Mouse (Mus musculus) B cell, adult 2 months (primary cell): ENCODE data around the gene Gbp5.

Experiments used
- DNase-seq, 2 experiments: peaks; one replicate each; pipeline ENCODE4 v3.0.0; 2022

Gene Gbp5

GRCm38 (mm10) chr3:142493536-142494061 is at the start of gene Gbp5:
Gene Gbp5 (plus strand): TSS chr3:142493978.
- peak; percentile 70 to 77 for DNase-seq

- no peak for DNase-seq
Measured at GRCm38 (mm10) chr3:142454198-142454597, 39.6 kb upstream of the Gbp5 start.

- DNase-seq, result no peak
Measured at GRCm38 (mm10) chr3:142459241-142459640, 34.5 kb upstream of the Gbp5 start.

- DNase-seq, result no peak
Measured at GRCm38 (mm10) chr3:142462764-142463751, 30.7 kb upstream of the Gbp5 start.

GRCm38 (mm10) chr3:142474349-142474983 is 19.3 kb upstream of the Gbp5 start:
- peak; percentile 32 to 37 for DNase-seq

- peak; percentile 75 to 78 for DNase-seq
Measured at GRCm38 (mm10) chr3:142475913-142476312, 17.9 kb upstream of the Gbp5 start.

GRCm38 (mm10) chr3:142477866-142478265 is 15.9 kb upstream of the Gbp5 start:
- no peak for DNase-seq

- DNase-seq, result no peak
Measured at GRCm38 (mm10) chr3:142478360-142478759, 15.4 kb upstream of the Gbp5 start.

GRCm38 (mm10) chr3:142490465-142490864 is 3.3 kb upstream of the Gbp5 start:
- DNase-seq, result peak; percentile 79 to 80

GRCm38 (mm10) chr3:142495146-142495655 is 1.4 kb downstream of the Gbp5 start:
- DNase-seq, result no peak

GRCm38 (mm10) chr3:142496113-142497101 is 2.6 kb downstream of the Gbp5 start:
- DNase-seq, result peak; percentile 32 to 47

- DNase-seq, result peak; percentile 27 to 30
Measured at GRCm38 (mm10) chr3:142497123-142497841, 3.5 kb downstream of the Gbp5 start.

- no peak for DNase-seq
Measured at GRCm38 (mm10) chr3:142498941-142499340, 5.2 kb downstream of the Gbp5 start.

GRCm38 (mm10) chr3:142528116-142528515 is 34.3 kb downstream of the Gbp5 start:
- DNase-seq, result no peak

GRCm38 (mm10) chr3:142529597-142529996 is 35.8 kb downstream of the Gbp5 start:
- DNase-seq, result no peak

- peak; percentile 60 to 63 for DNase-seq
Measured at GRCm38 (mm10) chr3:142530087-142530953, 36.5 kb downstream of the Gbp5 start, which contains the start of gene Gbp7. Gene Gbp7 (plus strand): TSS chr3:142530342.

- DNase-seq, result no peak
Measured at GRCm38 (mm10) chr3:142531595-142531994, 37.8 kb downstream of the Gbp5 start.

- no peak for DNase-seq
Measured at GRCm38 (mm10) chr3:142533185-142533584, 39.4 kb downstream of the Gbp5 start.

- DNase-seq, result no peak
Measured at GRCm38 (mm10) chr3:142535667-142536066, 41.9 kb downstream of the Gbp5 start.

- DNase-seq, result no peak
Measured at GRCm38 (mm10) chr3:142541391-142541790, 47.6 kb downstream of the Gbp5 start.
